Mouse (Mus musculus): ENCODE data around the gene Pde1a. TPM values are rescaled to one million over a fixed set of nuclear protein-coding genes. Genes with fewer than 3 reads are reported as not detected.
A peak's percentile ranks its signal among the peaks of the same experiment; 100 is the strongest.

Gene Pde1a
- not detected in 2 replicates for total RNA-seq (2015)
- not detected in 2 replicates for total RNA-seq (2017)

DNA sequence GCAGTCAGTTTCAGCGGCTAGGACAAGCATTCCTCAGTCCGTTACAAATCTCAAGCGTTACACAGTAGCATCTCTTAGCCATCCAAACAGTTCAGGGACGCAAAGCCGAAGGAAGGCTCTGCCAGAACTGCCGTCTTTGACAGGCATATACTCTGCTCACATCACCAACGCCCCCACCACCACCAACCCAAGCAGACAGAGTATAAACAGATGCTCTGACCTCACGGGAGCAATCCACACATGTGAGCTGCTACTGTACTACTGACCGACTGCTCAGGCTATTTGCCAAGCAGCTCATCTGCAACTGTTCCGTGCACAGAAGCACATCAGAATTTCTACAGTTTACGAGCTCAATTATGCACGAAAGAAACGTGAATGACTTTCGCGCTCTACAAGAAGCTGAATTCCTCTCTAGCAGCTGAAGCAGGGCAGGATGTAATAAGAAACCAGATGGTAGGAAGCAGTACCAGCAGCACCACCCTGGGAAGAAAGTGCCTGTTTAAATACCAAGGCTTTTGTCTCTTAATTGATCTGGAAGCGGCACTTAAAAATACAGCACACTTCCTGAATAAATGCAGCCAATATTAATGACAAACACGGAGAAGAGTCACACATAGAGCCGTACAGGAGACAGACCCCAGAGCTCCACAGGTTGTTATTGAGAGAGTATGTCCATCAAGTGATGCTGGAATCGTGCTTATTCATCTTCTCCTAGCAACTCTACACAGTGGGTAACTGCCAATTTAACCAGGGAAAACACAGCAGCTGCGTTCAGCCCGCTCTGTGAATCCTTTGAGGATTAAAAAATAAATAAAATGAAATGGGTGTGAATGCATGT lies at the start of gene Pde1a:
Pde1a (minus strand) TSS at position 598 of the 838 bp plus-strand sequence.
- no peak for ATAC-seq (replicated peaks; ENCODE audit: poor library complexity)

DNA sequence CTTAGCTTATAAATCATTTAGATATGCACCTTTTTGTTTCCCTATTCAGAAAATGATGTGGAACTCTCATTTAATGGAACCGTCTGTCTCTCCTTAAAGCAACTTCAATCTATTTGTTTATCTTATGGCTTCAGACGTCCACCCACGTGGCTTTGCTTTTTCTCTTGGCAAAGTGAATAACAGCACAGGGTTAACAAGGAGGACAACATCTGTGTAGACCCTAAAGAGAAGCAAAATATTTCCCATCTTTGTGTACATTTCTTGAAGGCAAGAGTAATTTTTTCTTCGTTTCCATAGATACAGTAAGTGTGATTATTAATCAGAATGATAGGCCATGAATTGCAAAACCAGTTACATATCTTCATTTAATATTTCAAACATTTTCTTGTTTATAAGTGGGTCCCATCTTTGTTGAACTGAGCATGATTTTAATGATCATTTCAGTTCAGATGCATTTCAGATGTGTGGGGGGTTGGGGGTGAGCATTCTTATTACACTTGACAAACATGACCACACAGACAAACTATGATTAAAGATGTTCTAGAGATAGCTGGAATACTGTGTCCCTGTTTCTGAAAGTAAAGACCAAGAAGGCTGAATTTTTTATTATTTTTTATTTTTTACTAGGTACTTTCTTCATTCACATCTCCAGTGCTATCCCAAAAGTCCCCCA lies 49.5 kb upstream of the Pde1a start:
- ATAC-seq (replicated peaks; ENCODE audit: poor library complexity) = no peak

DNA sequence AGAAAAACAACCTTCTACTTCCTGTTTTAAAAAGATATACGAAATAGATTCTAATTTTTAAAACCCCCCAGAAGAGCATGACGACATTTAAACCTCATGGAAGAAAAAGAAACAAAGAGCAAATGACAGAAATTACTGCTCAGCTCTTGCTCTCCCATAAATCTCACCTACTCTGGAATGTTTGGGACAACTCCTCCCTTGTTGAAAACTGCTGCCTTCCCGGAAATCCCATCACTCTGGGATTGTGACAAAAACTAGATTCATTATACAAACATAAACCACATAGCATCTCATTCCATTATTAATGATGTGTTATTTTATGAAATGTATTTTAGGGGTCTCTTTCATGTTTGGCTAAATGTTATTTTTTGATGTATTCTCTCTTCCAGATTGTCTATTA lies 48.9 kb upstream of the Pde1a start:
- ATAC-seq (replicated peaks; ENCODE audit: poor library complexity) = no peak

DNA sequence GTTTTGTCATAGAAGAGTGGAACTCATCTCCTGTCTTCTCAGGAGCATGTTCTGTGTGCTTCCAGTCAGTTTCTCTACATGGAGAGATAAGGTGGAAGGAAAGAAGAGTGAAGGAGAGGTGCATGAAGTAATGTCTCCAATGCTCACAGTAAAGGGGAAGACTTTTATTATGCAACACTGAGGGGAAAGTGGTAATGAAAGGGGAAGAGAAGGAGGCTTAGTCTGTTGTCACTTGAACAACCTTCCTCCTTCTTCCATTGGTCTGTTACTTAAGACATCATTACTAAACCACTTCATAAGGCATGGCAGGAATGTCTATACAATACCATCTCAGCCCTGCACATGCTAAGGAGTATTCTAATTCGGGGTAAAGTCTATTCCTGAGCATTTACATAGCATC lies 38.8 kb upstream of the Pde1a start:
- ATAC-seq (replicated peaks; ENCODE audit: poor library complexity) = peak; percentile 100

DNA sequence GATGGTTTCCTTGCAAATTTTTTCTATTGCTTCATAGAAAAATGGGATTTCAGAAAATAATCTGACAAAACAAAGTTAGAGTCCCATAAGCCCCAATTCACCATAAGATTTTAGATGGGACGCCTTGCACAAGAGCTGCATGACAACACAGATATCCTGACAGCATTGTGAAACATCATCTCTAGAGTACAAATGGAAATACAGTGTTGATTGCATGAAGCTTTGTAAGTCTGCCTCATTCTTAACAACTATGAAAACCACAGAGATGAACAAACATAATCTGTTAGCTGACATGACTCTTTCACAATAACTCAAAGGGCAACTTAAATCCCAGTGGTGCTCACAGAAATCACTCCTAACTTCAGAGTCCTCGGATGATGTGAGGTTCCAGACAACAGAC lies 29.5 kb upstream of the Pde1a start:
- peak; percentile 100 for ATAC-seq (replicated peaks; ENCODE audit: poor library complexity)

DNA sequence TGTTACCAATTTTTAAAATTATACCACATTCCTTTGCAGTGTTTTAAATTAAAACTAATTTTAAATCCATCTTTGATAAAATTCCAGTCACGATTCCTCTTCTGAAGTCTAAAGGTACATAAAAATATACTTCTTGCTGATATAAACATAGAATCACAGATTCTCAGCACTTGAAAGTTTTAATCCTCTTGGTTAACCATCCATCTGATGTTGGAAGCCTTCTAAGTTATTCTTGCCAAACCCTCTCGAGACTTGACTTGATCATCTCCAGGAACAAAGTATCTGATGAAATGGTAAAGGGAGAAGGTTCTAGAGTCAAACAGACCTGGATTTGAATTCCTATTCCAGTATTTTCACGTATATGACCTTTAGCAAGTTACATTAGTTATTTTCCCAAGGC lies 28.9 kb upstream of the Pde1a start:
- no peak for ATAC-seq (replicated peaks; ENCODE audit: poor library complexity)

DNA sequence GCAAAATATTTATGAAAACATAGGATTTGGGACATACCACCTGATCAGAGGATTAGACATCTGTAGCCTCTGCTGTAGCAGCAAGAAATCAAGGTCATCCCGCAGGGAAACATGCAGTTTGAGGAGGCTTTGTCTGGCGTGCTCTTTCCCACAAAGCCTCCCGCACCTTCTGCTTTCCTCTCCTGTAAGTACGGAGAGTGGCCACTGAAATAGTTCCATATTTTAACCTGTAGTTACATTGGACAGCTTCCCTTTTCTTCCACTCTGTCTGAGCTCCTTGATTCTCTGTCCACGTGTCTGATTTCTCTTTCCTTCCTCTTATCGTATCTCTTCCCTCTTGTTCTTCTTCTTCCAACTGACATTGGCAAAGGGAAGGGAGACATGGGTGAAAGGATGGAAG lies 20.8 kb upstream of the Pde1a start:
- ATAC-seq (replicated peaks; ENCODE audit: poor library complexity) = peak; percentile 94

DNA sequence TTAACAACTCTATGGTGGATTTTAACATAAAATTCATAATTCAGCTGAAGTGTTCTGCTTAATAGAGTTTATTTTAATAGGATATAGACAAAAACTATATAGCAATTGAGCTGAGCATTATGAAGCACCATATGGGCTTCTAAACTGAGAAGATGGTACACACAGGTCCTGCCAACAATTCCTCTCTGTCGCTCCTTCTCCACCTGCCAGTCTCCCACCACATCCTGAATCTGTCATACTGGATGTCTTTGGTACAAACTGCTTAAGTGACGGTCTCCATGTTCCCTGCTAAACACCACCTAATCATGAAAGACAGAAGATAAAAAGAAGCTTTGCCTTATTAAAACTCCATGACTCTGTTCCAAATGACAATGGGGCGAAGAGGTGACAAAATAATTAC lies 20.1 kb upstream of the Pde1a start:
- no peak for ATAC-seq (replicated peaks; ENCODE audit: poor library complexity)

DNA sequence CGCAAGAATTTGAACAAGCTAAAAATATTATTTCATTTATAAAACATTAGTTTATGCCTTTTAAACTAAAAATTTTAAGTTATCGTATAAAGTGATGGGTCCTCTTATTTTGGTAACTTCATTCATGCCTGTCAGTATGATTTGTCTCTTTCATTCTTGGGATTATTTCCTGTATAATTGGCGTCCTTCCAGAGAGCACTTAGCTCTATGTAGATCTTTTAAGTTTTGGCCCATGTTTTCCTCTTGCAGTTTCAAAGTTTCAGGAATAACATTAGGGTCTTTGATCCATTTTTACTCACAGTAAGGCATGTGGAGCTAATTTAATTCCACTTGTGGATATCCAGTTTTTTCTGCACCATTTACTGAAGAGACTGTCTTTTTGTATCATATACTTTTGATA lies 5.8 kb upstream of the Pde1a start:
- no peak for ATAC-seq (replicated peaks; ENCODE audit: poor library complexity)

DNA sequence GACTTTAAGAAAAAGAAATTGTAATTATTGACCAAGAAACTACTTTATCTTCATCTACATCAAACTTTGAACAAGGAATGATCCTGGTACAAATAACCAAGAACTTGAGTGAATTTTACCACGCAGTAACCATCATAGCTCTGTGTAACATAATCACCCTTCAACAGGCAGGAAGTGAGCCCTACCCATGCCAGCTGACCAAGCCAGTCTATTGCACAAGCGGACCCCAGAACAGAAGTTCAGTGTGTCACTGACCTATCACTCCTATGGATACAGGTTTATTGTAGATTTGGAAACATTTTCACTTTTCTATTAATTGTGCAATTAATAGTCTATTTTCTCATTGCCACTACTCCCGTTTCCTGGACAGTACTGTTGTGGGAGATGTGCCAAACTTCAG lies 3.4 kb upstream of the Pde1a start:
- peak; percentile 64 for ATAC-seq (replicated peaks; ENCODE audit: poor library complexity)

DNA sequence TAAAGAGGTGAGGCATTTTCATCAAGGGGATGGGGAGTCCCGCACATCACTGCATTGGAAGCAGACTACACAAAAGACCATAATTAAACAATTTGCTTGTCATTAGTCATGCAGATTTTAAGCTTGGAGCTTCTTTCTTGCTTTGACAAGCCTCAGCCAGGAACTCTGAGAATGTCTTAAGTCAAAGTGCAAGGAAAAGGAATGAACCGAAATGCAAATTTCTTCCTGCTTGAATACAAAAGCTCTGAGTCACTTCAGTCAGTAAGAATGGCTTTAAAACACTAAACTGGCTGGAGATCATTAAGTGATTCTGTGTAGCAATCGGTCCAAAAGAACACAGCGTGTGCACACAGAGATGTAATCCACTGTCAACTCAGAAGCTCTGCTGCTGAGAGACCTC lies 2.6 kb downstream of the Pde1a start:
- no peak for ATAC-seq (replicated peaks; ENCODE audit: poor library complexity)

DNA sequence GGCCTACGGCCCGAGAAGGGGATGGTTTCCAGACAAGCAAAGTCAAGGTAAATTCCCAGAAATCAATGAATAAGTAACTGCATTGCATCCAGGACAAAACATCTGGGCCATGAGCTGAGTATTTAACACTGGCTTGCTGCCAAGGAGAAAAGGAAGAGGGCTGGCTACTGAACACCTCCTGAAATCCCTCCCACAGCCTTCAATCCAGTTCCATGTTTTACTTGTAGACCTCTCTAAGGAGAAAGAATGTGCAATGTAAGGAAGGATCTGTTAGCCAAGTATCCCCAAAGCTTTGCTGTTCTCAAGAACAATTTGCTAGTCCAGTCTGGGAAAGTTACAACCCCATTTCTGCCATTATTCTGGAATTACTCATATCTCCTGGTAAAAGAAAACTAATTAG lies 42.4 kb downstream of the Pde1a start:
- ATAC-seq (replicated peaks; ENCODE audit: poor library complexity) = peak; percentile 42

DNA sequence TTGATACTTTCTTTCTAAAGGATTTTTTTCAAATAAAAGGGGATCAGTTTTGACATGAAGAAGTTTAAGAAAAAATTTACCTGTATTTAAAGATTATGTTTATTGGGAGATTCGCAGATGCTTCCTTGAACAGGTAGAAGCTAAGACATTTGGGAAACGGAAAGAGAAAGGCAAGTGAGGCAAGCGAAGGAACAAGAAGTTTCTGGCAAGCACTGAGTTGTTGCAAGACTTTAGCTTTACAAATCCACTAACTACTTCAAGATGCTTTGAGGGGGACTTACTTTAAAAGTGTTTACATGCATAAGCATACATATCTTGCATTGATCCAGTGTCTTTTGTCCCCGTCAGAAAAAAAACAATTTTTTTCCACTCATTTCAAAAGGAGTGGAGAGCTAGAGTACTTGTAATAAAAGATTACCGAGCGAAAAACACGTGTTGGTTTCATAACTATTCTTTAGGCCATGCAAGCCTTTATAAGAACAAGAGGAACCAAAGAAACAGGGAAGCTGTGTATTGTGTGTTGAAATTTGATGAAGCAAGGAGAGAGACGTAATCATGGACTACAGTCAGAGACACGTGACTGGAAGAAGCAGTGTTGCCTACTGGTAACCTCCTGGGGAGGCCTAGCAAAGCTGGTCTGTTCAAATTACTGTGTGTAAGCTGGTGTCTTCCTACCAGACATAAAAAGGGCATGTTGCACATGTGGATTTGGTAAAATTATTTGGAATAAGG lies 49.0 kb downstream of the Pde1a start:
- ATAC-seq (replicated peaks; ENCODE audit: poor library complexity) = peak; percentile 93

DNA sequence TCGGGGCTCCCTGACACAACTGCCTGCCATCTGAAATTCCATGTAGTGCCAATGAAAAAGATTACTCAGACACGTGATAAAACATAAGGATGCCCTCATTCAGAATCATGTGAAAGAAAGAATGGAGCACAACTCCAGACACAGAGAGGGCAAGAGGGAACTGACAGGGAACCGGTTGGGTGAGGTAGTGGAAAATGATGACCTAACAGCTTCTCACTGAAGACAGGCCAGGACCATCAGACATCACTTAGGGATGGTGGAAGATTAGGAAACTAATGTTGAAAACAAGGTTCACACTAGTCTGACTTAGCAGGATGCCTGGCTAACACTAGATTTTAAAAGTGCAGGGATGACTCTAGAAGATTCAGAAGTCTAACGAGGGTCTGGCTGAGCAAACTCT lies 49.6 kb downstream of the Pde1a start:
- peak; percentile 55 for ATAC-seq (replicated peaks; ENCODE audit: poor library complexity)

DNA sequence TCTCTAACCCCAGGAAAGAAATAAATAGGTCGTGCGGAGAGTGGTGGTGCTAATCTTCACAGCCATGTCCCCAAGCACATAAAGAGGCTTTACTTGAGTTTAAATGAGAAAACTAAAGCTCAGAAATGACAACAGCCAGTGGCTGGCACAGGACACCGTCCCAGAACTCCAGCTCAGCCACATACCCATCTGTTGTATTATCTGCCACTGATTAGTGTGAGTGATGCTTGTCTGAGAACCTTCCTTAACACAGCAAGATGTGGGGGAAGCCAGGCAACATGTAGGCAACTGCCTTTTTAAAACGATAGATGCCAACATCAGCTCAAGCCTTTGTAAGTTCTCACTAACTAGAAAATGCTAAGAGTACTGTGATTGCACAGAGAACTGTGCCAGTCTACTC lies 52.9 kb downstream of the Pde1a start:
- ATAC-seq (replicated peaks; ENCODE audit: poor library complexity) = no peak

DNA sequence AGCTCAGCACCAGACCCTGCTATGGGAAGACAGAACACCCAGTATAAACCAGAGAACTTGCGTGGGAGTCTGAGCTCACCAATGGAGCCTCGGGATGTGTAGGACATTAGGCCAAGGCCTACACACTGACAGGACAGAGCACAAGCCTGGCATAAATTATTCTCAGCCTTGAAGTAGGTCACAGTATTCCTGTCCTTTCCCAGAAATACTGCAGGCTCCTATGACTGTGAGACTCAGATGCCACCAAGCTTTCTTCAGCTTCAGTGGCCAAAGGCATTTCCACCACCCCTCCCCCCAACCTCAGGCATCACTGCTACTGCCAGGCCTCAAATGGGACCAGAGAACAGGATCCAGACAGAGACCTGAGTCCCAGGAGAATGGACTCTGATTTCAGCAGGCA lies 54.7 kb downstream of the Pde1a start:
- no peak for ATAC-seq (replicated peaks; ENCODE audit: poor library complexity)

DNA sequence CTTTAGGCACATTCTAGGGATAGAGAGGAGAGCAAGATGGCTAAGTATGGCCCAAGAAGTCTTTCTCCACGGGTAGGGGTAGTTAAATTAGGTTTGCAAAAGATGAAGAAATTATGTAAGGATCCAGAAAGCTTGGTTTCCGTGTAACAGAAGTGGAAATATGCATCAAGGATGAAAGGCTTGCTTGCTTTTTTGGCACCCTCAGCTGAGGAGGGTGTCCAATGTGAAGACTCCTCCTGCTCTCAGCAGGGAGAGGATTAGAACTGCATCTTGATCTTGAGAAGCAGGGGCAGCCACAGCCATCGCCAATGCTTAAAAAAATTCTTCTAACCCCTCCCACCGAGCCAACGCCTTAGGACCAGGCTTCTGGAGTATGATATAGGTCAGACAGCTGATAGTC lies 55.2 kb downstream of the Pde1a start:
- no peak for ATAC-seq (replicated peaks; ENCODE audit: poor library complexity)

DNA sequence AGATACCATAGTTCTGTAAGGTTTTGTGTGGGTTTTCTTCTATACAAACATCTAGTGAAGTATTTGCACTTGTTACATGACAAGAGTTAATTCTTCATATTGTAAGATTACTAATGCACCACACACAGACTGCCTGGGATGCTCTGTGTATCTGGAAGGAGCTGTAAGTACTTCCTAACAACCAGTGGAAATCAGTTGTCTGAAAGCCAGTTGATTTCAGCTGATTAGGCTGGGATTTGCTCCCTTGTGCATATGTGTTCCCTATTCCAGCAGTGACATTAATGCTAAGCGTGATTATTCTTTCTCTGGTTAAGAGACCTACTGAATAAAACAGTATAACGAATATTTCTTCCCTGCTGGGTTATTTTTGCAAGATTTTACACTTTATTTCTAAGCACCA lies 55.8 kb downstream of the Pde1a start:
- ATAC-seq (replicated peaks; ENCODE audit: poor library complexity) = no peak

DNA sequence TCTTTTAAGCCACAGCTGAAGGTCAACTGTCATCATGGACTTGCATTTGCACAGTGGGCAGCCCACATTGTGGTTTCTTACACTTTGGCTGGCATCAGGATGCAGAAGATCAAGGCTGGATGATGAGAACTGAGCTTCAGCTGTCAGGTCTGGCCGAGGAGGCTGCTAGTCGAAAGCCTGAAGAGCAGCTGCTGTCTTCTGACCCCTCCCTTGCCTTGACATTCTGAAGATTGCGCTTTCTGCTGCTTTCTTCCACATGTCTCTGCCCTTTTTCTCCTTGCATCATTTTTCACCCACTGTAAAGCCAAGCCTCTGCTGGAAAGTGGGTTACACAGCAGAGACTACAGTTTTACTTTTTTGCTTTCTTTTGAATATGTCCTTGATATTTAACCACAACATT lies 59.5 kb downstream of the Pde1a start:
- no peak for ATAC-seq (replicated peaks; ENCODE audit: poor library complexity)

DNA sequence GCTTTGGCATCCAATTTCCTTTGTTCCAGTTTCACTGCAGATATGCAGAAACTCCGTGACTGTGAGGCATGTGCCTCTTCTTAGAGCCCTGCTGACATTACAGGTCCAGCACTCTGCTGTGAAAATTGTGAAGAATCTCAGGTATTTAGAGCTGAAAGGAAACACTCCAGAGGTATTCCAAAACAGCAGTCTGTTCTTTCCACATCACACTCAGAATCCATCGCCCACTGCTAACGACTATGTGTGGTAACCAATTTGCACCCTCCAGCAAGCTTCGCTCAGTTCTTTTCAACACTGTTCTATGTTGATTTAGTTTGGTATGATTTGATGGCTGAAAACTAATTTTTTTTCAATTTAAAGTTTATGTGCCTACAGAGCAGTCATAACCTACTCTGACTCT lies 62.8 kb downstream of the Pde1a start:
- ATAC-seq (replicated peaks; ENCODE audit: poor library complexity) = no peak

DNA sequence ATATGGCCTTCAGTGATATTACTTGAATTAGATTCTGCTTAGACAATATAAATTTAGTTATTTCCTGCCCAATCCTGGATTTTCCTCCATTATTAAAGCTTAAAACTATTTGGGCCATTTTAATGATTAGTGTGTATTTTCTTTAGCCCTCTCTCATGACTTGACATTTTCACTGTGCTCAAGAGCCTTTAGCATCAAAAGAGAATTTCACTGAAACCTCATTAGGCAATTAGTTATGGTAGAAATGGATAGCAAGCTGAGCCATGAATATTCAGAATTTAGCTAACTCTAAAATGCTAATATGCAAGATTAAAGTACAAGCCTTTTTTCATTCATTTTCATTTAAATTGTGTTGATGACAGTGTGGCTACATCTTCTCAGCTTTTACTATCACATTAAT lies 73.2 kb downstream of the Pde1a start:
- no peak for ATAC-seq (replicated peaks; ENCODE audit: poor library complexity)

DNA sequence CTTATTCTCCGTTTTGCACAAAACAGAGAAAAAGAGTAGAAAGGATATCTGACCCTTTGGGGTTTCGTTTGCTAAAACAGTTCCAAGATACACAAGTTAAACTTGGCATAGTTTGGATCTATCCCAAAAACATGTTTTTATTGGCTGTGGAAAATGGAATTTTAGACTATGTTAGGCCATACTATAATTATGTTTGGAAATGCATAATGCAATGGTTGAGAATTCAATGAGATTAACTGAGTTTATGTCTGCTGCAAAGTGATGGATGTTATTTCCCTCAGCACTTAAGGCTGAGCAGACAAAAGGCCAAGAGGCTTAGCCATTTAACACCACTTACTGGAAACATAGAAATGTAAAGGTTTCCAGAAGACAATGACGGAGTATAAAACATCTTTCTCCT lies 75.2 kb downstream of the Pde1a start:
- no peak for ATAC-seq (replicated peaks; ENCODE audit: poor library complexity)

Data from megakaryocyte progenitor cell, adult 5-6 weeks (primary cell).